Mouse (Mus musculus) heart, embryonic 13.5 days (tissue): ENCODE data around the gene Vmn1r6. TPM values are rescaled to one million over a fixed set of nuclear protein-coding genes. Genes with fewer than 3 reads are reported as not detected.
"Not testable (repeated sequence)": the region's sequence is repeated elsewhere in the genome, so short reads cannot be mapped to it uniquely, and the experiment has no call there.

Experiments
- ATAC-seq: fragments of 200-750 bp; cut with Nextera tagmentation; 2 replicates; pipeline ENCODE4 v1.8.0; 2017; ENCODE audit warnings: moderate TSS enrichment; ENCODE audit not compliant: insufficient number of reproducible peaks, low FRiP score, low TSS enrichment; ENCODE audit errors: extremely low read depth
- H3K27ac ChIP-seq: fragments of 300-500 bp; sonication (generic); replicated peaks from 2 replicates; pipeline ENCODE4 v1.5.1; 2015; ENCODE audit warnings: moderate library complexity, mild to moderate bottlenecking, inconsistent platforms
- H3K27me3 ChIP-seq: fragments of 300-500 bp; sonication (generic); replicated peaks from 2 replicates; pipeline ENCODE4 v1.6.1; 2015; ENCODE audit warnings: mild to moderate bottlenecking, inconsistent platforms
- H3K36me3 ChIP-seq: fragments of 300-500 bp; sonication (generic); 2 replicates; pipeline ENCODE4 v1.6.1; 2015; ENCODE audit warnings: mild to moderate bottlenecking, inconsistent platforms
- H3K4me1 ChIP-seq: fragments of 300-500 bp; sonication (generic); 2 replicates; pipeline ENCODE4 v1.6.1; 2015; ENCODE audit warnings: inconsistent platforms
- H3K4me2 ChIP-seq: fragments of 300-500 bp; sonication (generic); 2 replicates; pipeline ENCODE4 v1.6.1; 2015; ENCODE audit warnings: inconsistent platforms, mild to moderate bottlenecking, moderate library complexity
- H3K4me3 ChIP-seq: fragments of 300-500 bp; sonication (generic); 2 replicates; pipeline ENCODE4 v1.5.1; 2015; ENCODE audit warnings: moderate library complexity, mild to moderate bottlenecking, inconsistent platforms
- H3K9ac ChIP-seq: fragments of 300-500 bp; sonication (generic); 2 replicates; pipeline ENCODE4 v1.6.1; 2015; ENCODE audit warnings: inconsistent platforms, mild to moderate bottlenecking, moderate library complexity
- H3K9me3 ChIP-seq: fragments of 300-500 bp; sonication (generic); 2 replicates; pipeline ENCODE4 v1.6.1; 2016; ENCODE audit warnings: inconsistent platforms
- WGBS: fragments of 180-500 bp; shearing (Covaris S2); methylation state at CpG from one replicate; pipeline ENCODE4 v1.1.7; 2015; ENCODE audit warnings: mixed read lengths; 5-methylcytosine and 5-hydroxymethylcytosine counted together
- polyA plus RNA-seq: library from polyadenylated mRNA; unstranded; fragments of >200 nt; fragmentation: Nextera tagmentation; extraction: Ambion mirVana; gene quantifications from 2 replicates; pipeline ENCODE4 v1.2.1, GENCODE M21; 2015

Vmn1r6 gene
- not detected in 2 replicates for polyA plus RNA-seq

DNA sequence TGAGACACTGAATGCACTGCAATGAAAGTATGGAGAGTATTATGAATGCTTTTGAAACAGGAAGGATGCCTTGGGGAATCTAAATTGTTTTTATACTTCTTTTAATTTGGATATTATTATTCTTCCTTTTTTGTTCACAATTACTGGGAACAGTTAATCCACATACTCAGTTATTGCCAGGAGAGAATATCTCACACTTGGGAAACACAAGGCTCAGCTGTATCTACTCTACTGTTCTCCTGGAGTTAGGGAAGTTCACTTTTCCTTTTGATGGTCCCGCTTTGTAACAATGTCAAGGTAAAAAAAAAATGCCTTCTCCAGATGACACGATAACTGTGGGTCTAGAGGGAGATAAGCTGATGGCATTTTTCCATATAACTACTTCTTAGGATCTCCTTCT is at the start of gene Vmn1r6:
Gene Vmn1r6, plus strand, starts transcription at position 301 of the 400 bp plus-strand sequence.
- H3K36me3 ChIP-seq = no peaks in the 10 kb centered on the region
- no peak for ATAC-seq
- 58% methylated on average over 2 of the region's 2 CpGs for WGBS
- H3K4me1 ChIP-seq = no peaks in the 10 kb centered on the region
- no peaks in the 10 kb centered on the region for H3K27me3 ChIP-seq
- H3K27ac ChIP-seq = no peak within 1 kb of the TSS
- H3K4me2 ChIP-seq = no peak within 1 kb of the TSS
- no peak within 1 kb of the TSS for H3K4me3 ChIP-seq
- no peaks in the 10 kb centered on the region for H3K9me3 ChIP-seq
- H3K9ac ChIP-seq = no peak within 1 kb of the TSS

GRCm38 (mm10) chr6:56956436-56956835 is 40.6 kb upstream of the Vmn1r6 start:
- no peak overlapping the region for H3K9ac ChIP-seq
- H3K4me3 ChIP-seq = no peak overlapping the region
- no peak for ATAC-seq

GRCm38 (mm10) chr6:56969973-56970372 is 27.1 kb upstream of the Vmn1r6 start, which contains the start of gene Vmn1r5:
Gene Vmn1r5, plus strand, starts transcription at chr6:56970273.
- no peak within 1 kb of the TSS for H3K9ac ChIP-seq
- H3K4me1 ChIP-seq = no peaks in the 10 kb centered on the region
- no peak within 1 kb of the TSS for H3K27ac ChIP-seq
- no peak within 1 kb of the TSS for H3K4me3 ChIP-seq
- H3K4me2 ChIP-seq = no peak within 1 kb of the TSS
- no peak for ATAC-seq
- H3K36me3 ChIP-seq = no peaks in the 10 kb centered on the region
- H3K9me3 ChIP-seq = no peaks in the 10 kb centered on the region
- H3K27me3 ChIP-seq = no peaks in the 10 kb centered on the region

More at GRCm38 (mm10) chr6:56956436-56956835, 40.6 kb upstream of the Vmn1r6 start:
- Histone ChIP-seq H3K27ac (no peak overlapping the region), H3K27me3 (no peaks in the 10 kb centered on the region), H3K4me2 (no peak overlapping the region), H3K4me1 (no peaks in the 10 kb centered on the region), H3K36me3 (no peaks in the 10 kb centered on the region), H3K9me3 (no peaks in the 10 kb centered on the region)
- WGBS = 71% methylated on average over 5 of the region's 5 CpGs

GRCm38 (mm10) chr6:57025224-57025623 is 28.2 kb downstream of the Vmn1r6 start, which contains the start of gene Vmn1r7:
Gene Vmn1r7, minus strand, starts transcription at chr6:57025324.
- ATAC-seq, H3K9ac ChIP-seq, H3K9me3 ChIP-seq, H3K36me3 ChIP-seq, H3K4me2 ChIP-seq, H3K27ac ChIP-seq, H3K4me1 ChIP-seq, H3K4me3 ChIP-seq, H3K27me3 ChIP-seq: not testable (repeated sequence)
- WGBS = 73% methylated on average over 2 of the region's 2 CpGs

DNA sequence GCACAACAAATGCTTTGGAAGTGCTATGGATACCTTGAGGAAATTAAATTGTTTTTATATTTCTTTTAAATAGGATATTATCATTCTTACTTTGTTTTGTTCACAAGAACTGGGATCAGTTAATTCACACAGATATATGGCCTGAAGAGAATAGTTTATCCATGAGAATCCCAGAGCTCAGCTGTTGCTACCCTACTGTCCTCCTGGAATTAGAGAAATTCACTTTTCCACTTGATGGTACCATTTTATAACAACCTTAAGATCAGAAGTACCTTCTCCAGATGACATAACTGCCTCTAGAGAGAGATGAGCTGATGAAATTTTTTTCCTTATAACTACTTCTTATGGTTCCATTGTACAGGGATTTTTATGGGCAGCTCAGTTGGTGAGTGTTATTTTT is 34.9 kb downstream of the Vmn1r6 start, which contains the start of gene Vmn1r8:
Gene Vmn1r8, plus strand, starts transcription at position 301 of the 400 bp plus-strand sequence.
- Histone ChIP-seq H3K4me3 (no peak within 1 kb of the TSS), H3K9me3 (no peaks in the 10 kb centered on the region), H3K4me1 (no peaks in the 10 kb centered on the region), H3K9ac (no peak within 1 kb of the TSS), H3K36me3 (no peaks in the 10 kb centered on the region), H3K27me3 (no peaks in the 10 kb centered on the region), H3K4me2 (no peak within 1 kb of the TSS), H3K27ac (no peak within 1 kb of the TSS)
- no peak for ATAC-seq

GRCm38 (mm10) chr6:57034674-57035073 is 37.6 kb downstream of the Vmn1r6 start:
- Histone ChIP-seq H3K9me3 (no peaks in the 10 kb centered on the region), H3K4me1 (no peaks in the 10 kb centered on the region), H3K36me3 (no peaks in the 10 kb centered on the region), H3K4me3 (no peak overlapping the region), H3K9ac (no peak overlapping the region), H3K27me3 (no peaks in the 10 kb centered on the region), H3K4me2 (no peak overlapping the region), H3K27ac (no peak overlapping the region)
- ATAC-seq = no peak
- 75% methylated on average over 2 of the region's 2 CpGs for WGBS

Other genes with a start within 250 kb of the Vmn1r6 start
- 28.5 and 29.5 TPM in 2 replicates for gene Kbtbd2, start 199.4 kb upstream of the Vmn1r6 start, polyA plus RNA-seq
- gene Fkbp9, start 165.2 kb upstream of the Vmn1r6 start, polyA plus RNA-seq = 131 and 139 TPM in 2 replicates
- 65.9 and 68.6 TPM in 2 replicates for gene Nt5c3, start 73.3 kb upstream of the Vmn1r6 start, polyA plus RNA-seq
- 0.06 and 0.09 TPM in 2 replicates for gene Vmn1r4, start 73.2 kb upstream of the Vmn1r6 start, polyA plus RNA-seq
- not detected in 2 replicates for gene Vmn1r5, start 27.0 kb upstream of the Vmn1r6 start, polyA plus RNA-seq
- not detected in 2 replicates for gene Vmn1r7, start 28.1 kb downstream of the Vmn1r6 start, polyA plus RNA-seq
- gene Vmn1r8, start 35.0 kb downstream of the Vmn1r6 start, polyA plus RNA-seq = not detected in 2 replicates
- gene Vmn1r9, start 69.5 kb downstream of the Vmn1r6 start, polyA plus RNA-seq = not detected in 2 replicates
- not detected in 2 replicates for gene Vmn1r10, start 112.2 kb downstream of the Vmn1r6 start, polyA plus RNA-seq
- gene Vmn1r11, start 136.2 kb downstream of the Vmn1r6 start, polyA plus RNA-seq = not detected in 2 replicates
- not detected in 2 replicates for gene Vmn1r12, start 159.7 kb downstream of the Vmn1r6 start, polyA plus RNA-seq
- not detected in 2 replicates for gene Vmn1r13, start 206.0 kb downstream of the Vmn1r6 start, polyA plus RNA-seq
- gene Vmn1r14, start 234.4 kb downstream of the Vmn1r6 start, polyA plus RNA-seq = not detected in 2 replicates